Mouse (Mus musculus): ENCODE data around the gene Shc1. TPM values are rescaled to one million over a fixed set of nuclear protein-coding genes. Genes with fewer than 3 reads are reported as not detected.

Gene Shc1
- 51.4 and 57.5 TPM in 2 replicates for polyA plus RNA-seq (2016; fragmentation: Nextera tagmentation; extraction: Ambion mirVana)

DNA sequence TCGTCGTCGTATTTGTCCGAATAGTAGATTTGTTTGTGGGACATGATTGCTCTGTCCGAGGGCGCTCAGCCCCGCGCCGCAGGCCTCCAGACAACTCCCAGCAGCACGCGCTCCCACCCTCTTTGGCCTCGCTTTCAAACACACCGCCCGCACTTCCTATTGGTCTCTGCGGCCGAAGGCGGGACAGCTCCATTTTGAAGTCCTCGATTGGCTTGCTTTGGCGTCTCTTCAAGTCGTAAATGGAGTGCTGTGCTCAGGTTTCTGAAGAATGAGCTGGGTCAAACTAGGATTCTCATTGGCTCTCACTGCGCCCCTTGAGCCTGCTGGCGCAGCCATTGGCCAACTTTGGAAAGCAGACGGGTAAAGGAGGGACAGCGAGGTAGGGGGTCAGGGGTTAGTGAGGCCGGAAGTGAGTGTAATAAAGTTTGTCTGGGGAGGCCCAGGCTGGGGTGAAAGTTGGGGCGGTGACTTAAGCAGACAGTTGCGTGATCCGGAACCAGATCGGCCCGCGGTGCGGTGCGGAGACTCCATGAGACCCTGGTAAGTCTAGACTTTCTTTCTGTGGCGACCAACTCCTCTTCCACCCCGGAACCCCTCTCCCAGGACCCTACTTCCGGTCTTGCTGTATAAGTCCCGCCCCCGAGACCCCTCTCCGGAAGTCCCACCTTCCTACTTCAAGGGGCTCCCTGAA, at the start of gene Shc1, which contains the start of gene Cks1b:
TSS of gene Shc1 (plus strand) at position 274 of the 691 bp plus-strand sequence.
TSS of gene Cks1b (minus strand) at position 214 of the 691 bp plus-strand sequence.
- WGBS: under 1% methylated on average over 39 of the region's 39 CpGs
- Histone ChIP-seq H3K9me3 (no peaks in the 10 kb centered on the region), H3K4me2 (replicated peaks) (peak within 1 kb of the TSS; percentile 80), H3K4me3 (peak within 1 kb of the TSS; percentile 56), H3K27me3 (replicated peaks) (no peaks in the 10 kb centered on the region), H3K4me1 (peaks cover 48% of the 10 kb centered on the region), H3K27ac (peak within 1 kb of the TSS; percentile 70), H3K9ac (peak within 1 kb of the TSS; percentile 64), H3K36me3 (peaks cover 18% of the 10 kb centered on the region)
- ATAC-seq (ENCODE audit: low FRiP score, low read depth): peak; percentile 94

DNA sequence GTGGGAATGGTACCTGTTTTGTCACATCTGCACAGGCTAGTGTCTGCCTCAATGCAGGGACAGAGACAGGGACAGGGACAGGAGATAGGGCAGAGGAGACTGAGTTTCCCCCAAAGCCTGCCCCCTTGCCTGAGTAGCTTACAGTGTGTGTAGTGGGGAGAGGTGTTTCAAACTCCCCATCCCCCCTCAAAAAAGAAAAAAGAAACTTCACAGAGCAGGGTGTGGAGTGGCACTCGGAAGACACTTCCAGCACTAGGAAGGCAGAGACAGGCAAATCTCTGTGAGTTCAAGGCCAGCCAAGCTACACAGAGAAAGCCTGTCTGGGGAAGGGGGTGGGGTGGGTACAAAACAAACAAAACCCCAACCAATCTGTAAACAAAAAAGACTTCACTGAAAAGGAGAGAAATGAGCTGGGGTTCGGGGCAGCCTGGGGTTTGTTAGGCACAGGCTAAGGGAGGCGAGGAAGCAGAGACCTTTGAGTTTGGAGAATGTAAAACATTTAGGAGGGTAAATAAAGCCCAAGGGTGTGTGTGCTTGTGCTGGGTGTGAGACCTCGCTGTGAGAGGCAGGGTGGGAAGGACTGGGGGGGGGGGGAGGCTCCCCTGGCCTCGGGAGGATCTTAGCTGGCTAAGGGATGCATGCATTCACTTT, 44.5 kb upstream of the Shc1 start:
- Histone ChIP-seq H3K9me3 (no peaks in the 10 kb centered on the region), H3K27me3 (replicated peaks) (no peaks in the 10 kb centered on the region), H3K4me2 (replicated peaks) (no peak overlapping the region), H3K4me1 (peaks cover 10% of the 10 kb centered on the region; the same call in 1 of the 2 replicates), H3K36me3 (no peaks in the 10 kb centered on the region), H3K9ac (no peak overlapping the region), H3K4me3 (no peak overlapping the region), H3K27ac (no peak overlapping the region)
- WGBS: 43% methylated on average over 5 of the region's 5 CpGs
- no peak for ATAC-seq (ENCODE audit: low FRiP score, low read depth)

DNA sequence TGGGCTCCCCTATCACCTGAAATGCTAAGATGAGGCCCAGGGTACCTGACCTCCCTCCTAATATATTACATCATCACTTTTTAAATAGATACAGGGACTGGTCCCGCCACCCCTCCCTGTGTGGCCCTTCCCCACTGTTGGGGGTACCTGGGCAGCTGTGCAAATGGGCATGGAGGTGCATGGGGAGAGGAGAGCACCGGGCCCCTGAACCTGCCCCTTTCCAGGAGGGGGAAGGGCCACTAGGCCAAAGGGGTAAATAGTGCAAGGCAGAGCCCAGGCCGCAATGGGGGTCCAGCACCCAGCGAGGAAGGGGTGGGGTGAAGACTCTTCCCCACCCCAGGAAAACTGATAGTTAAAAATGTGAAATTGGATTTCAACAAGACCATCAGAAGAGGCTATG, 40.4 kb upstream of the Shc1 start:
- H3K4me2 ChIP-seq (replicated peaks): peak overlapping the region; percentile 75
- no peaks in the 10 kb centered on the region for H3K36me3 ChIP-seq
- 74% methylated on average over 4 of the region's 4 CpGs for WGBS
- H3K4me3 ChIP-seq: no peak overlapping the region
- ATAC-seq (ENCODE audit: low FRiP score, low read depth): no peak
- no peaks in the 10 kb centered on the region for H3K9me3 ChIP-seq
- H3K9ac ChIP-seq: no peak overlapping the region; the same call in 1 of the 2 replicates
- H3K27ac ChIP-seq: no peak overlapping the region
- no peaks in the 10 kb centered on the region for H3K27me3 ChIP-seq (replicated peaks)
- peaks cover 13% of the 10 kb centered on the region; the same call in 1 of the 2 replicates for H3K4me1 ChIP-seq

DNA sequence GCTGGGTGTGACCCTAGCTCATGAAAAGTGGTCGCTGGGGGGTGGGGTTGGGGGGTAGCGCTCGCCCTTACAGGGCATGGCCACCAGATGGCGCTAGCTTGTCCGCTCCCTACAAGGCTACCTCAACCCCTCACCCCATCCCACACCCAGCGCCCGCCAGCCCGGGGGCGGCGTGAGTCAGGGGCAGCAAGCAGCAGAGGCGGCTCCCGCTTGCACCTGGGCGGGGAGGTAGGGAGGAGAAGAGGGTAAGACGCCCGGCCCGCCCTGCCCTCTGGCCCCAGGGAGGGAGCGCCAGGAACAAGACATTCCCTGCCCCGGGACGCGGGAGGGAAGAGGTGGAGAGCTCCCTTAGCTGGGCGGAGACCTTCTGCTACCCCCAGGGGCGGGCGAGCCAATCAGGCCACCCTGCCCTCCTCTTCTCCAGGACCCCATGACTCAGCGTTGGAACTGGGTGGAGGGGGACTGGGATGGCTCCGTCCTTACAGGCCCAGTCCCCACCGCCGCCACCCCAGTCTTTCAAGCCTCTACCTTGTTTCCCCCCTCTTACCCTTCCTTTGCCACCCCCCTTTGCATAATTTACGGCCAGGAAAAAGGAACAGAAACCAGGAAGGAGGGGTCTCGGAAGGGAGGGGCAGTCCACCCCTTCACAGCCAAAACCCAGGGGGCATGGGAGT, 39.7 kb upstream of the Shc1 start:
- Histone ChIP-seq H3K9me3 (no peaks in the 10 kb centered on the region), H3K36me3 (no peaks in the 10 kb centered on the region), H3K4me1 (peaks cover 13% of the 10 kb centered on the region; the same call in 1 of the 2 replicates), H3K4me2 (replicated peaks) (peak overlapping the region; percentile 75), H3K4me3 (peak overlapping the region; percentile 51), H3K9ac (peak overlapping the region; percentile 64), H3K27ac (no peak overlapping the region), H3K27me3 (replicated peaks) (no peaks in the 10 kb centered on the region)
- ATAC-seq (ENCODE audit: low FRiP score, low read depth): peak; percentile 92
- WGBS: 2% methylated on average over 29 of the region's 29 CpGs

DNA sequence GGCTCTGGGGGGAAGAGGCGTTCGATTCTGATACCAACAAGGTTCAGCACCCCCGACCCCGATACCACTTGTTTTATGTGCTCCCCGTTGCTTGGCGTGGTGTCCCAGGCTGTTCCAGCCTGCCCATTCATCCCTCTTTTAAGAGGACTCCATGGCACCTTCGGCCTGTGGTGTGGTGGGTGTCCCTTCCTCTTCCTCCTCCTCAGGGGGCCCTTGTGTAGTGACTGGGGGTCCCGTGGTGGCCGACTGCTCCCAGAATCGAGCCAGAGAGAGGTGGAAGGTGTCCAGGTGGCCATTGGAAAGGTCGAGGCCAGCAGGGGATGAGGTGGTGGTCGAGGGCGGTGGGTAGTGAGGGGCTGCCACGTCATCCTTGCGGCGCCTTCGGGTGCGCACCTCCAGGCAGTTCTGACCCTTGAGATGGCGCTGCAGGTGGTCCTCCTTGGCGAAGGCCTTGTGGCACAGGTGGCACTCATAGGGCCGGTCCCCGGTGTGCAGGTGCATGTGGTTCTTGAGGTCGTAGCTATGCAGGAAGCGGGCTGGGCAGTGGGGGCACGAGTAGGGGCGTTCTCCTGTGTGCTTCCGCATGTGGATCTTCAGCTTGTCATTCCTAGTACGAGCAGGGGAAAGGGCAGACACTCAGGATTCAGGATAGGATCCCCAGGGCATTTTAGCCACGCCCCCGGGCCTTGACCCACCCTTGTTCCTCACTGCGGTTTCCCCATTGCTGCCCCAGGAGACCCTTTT, 38.7 kb upstream of the Shc1 start:
- Histone ChIP-seq H3K36me3 (no peaks in the 10 kb centered on the region), H3K4me2 (replicated peaks) (no peak overlapping the region), H3K4me1 (peaks cover 13% of the 10 kb centered on the region; the same call in 1 of the 2 replicates), H3K27me3 (replicated peaks) (no peaks in the 10 kb centered on the region), H3K9ac (no peak overlapping the region), H3K27ac (no peak overlapping the region), H3K9me3 (no peaks in the 10 kb centered on the region), H3K4me3 (no peak overlapping the region)
- no peak for ATAC-seq (ENCODE audit: low FRiP score, low read depth)
- WGBS: 87% methylated on average over 31 of the region's 31 CpGs

DNA sequence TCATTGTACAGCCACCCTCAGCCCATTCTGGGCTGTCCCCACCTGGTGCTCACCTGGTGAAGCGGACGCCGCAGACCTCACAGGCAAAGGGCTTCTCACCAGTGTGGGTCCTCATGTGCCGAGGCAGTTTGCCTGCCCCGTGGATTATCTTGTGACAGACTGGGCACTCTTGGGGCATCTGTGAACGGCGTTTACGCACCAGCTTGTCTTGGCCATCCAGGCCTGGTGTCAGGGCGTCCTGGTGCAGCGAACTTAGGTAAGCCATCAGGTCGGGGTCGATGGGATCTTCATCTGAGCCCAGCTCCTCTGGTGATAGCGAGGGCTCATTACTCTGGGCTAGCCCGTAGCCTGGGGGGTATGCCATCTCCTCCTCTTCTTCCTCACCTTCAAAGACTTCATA, 38.0 kb upstream of the Shc1 start:
- Histone ChIP-seq H3K27me3 (replicated peaks) (no peaks in the 10 kb centered on the region), H3K27ac (no peak overlapping the region), H3K4me3 (no peak overlapping the region), H3K9ac (no peak overlapping the region), H3K4me2 (replicated peaks) (no peak overlapping the region), H3K4me1 (peaks cover 13% of the 10 kb centered on the region; the same call in 1 of the 2 replicates), H3K9me3 (no peaks in the 10 kb centered on the region), H3K36me3 (no peaks in the 10 kb centered on the region)
- 95% methylated on average over 14 of the region's 14 CpGs for WGBS
- ATAC-seq (ENCODE audit: low FRiP score, low read depth): no peak

DNA sequence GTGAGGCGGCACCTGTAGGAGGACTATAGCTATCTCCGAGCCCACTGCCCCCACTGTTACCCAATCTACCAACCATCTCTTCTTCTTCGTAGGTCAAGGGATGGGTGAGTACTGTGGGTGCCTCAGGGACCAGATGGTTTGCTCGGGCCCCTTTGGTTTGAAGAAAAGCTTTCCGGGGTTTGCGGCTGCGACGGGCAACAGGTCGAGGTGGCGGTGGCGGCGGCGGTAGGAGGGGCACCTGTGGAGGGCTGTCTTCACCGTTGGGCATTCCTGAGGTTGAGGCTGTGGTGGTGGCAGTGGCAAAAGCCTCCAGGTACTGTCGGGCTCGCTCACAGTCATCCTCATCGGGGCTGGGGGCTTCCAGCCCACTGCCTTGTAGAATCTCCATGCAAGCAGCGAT, 37.5 kb upstream of the Shc1 start:
- Histone ChIP-seq H3K4me2 (replicated peaks) (no peak overlapping the region), H3K36me3 (no peaks in the 10 kb centered on the region), H3K27me3 (replicated peaks) (no peaks in the 10 kb centered on the region), H3K4me3 (no peak overlapping the region), H3K27ac (no peak overlapping the region), H3K9me3 (no peaks in the 10 kb centered on the region), H3K9ac (no peak overlapping the region), H3K4me1 (peaks cover 13% of the 10 kb centered on the region; the same call in 1 of the 2 replicates)
- no peak for ATAC-seq (ENCODE audit: low FRiP score, low read depth)
- 95% methylated on average over 18 of the region's 18 CpGs for WGBS

DNA sequence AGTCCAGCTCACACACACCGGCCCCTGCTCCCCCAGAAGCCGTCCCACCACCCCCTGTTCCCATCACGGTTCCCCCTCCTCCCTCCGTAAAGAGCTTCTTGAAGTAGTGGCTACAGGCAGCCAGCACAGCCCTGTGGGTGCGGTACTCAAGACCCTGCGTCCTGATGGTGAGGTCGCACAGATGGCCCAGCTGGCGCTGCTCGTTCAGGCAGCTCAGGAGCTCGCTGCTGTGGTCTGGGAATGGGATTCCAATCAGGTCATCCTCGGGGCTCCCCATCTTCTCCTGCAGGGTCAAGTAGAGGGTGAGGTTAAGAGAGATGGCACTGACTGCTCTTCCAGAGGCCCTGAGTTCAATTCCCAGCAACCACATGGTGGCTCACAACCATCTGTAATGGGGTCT, 37.0 kb upstream of the Shc1 start:
- no peak for ATAC-seq (ENCODE audit: low FRiP score, low read depth)
- Histone ChIP-seq H3K36me3 (no peaks in the 10 kb centered on the region), H3K9me3 (no peaks in the 10 kb centered on the region), H3K27ac (no peak overlapping the region), H3K4me3 (no peak overlapping the region), H3K4me2 (replicated peaks) (no peak overlapping the region), H3K4me1 (peaks cover 13% of the 10 kb centered on the region; the same call in 1 of the 2 replicates), H3K27me3 (replicated peaks) (no peaks in the 10 kb centered on the region), H3K9ac (no peak overlapping the region)
- WGBS: 78% methylated on average over 11 of the region's 11 CpGs

DNA sequence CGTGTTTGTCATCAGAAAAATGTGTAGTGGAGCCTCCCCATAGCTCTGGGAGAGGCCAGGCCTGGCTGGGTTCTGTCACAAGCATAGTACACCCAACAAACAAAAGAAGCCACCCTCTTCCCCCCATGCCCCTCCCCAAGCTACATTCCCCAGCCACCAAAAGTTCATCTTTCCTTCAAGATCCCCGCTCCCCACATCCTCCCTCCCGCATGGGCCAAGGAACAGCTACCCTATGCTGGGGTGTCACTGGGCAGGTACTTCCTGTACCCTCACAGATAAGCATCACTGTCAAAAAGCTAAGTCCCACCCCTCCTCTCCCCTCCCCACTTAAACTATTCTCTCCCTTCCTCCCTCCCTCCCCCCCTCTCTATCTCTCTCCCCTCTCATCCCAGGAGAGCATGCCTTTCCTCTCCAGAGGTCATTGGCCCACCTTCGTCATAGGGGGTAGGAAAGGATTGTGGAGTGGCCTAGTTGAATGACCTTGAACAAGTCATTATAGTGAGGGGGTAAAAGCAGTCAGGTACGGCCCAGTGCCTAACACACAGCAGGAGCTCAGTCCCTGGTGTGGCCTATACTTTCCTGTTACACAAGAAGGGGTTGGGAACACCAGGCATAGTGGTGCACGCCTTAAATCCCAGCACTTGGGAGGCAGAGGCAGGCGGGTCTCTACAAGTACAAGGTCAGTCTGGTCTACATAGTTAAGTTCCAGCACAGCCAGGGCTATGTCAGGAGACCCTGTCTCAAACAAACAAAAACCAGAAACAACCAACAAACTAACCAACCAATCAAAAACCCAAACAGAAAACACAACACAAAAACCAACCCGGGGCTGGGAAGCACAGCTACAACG, 36.0 kb upstream of the Shc1 start:
- no peak overlapping the region for H3K4me2 ChIP-seq (replicated peaks)
- no peaks in the 10 kb centered on the region for H3K9me3 ChIP-seq

DNA sequence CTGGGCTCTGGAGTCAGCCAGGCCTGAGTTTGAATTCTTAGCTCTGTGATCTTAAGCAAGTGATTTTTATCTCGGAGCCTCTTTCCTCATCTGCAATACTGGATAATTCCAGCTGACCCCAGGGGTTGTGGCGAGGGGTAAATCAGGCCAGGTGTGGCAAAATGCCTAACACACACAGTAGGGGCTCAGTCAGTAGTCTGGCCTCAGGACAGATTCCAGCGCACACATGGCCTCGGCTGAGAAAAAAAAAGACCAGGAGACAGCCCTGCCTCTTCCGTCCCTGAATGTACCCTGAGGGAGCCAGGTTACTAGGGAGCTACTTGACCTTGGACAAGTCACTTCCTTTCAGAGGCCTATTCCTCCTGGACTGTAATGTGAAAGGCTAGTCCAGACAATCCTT, 35.3 kb upstream of the Shc1 start:
- H3K4me3 ChIP-seq: no peak overlapping the region
- H3K36me3 ChIP-seq: no peaks in the 10 kb centered on the region
- H3K9ac ChIP-seq: no peak overlapping the region
- H3K27ac ChIP-seq: no peak overlapping the region
- H3K9me3 ChIP-seq: no peaks in the 10 kb centered on the region
- no peak overlapping the region for H3K4me2 ChIP-seq (replicated peaks)
- ATAC-seq (ENCODE audit: low FRiP score, low read depth): no peak
- H3K4me1 ChIP-seq: peaks cover 10% of the 10 kb centered on the region; the same call in 1 of the 2 replicates
- 84% methylated on average over 5 of the region's 5 CpGs for WGBS
- no peaks in the 10 kb centered on the region for H3K27me3 ChIP-seq (replicated peaks)

More for the DNA sequence above, 36.0 kb upstream of the Shc1 start:
- ATAC-seq (ENCODE audit: low FRiP score, low read depth): no peak
- H3K27me3 ChIP-seq (replicated peaks): no peaks in the 10 kb centered on the region
- H3K36me3 ChIP-seq: no peaks in the 10 kb centered on the region
- no peak overlapping the region for H3K27ac ChIP-seq
- H3K4me1 ChIP-seq: peaks cover 13% of the 10 kb centered on the region; the same call in 1 of the 2 replicates
- no peak overlapping the region for H3K9ac ChIP-seq
- 87% methylated on average over 9 of the region's 9 CpGs for WGBS
- H3K4me3 ChIP-seq: no peak overlapping the region

DNA sequence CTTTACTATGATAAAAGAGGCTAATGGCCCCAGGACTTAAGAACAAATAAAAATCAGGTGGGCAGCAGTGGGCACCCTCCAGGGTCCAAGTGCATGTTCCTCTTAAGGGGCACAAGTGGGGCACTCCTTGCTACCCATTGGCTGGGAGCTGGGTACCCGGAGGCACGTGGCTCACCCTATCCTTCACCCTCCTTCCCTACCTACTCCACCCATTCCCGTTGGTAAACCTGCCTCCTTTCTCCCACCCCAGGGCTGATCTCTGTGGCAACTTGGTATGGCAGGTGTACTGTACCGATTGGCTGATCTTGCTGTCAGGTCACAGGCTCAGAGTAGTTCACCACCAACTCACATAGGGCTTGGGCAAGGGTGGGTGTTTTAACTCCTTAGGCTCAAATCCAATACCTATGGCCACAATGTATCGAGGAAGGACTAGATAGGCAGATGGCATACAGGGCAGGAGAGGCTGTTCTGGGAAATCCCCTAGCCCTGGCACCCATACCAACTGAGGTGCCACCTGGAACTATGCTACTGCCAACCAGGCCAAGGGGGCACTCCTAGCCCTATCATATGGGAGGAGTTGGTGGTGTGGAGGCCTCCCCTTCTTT, 34.5 kb upstream of the Shc1 start:
- no peak overlapping the region for H3K4me3 ChIP-seq
- H3K27ac ChIP-seq: no peak overlapping the region
- no peaks in the 10 kb centered on the region for H3K36me3 ChIP-seq
- H3K4me2 ChIP-seq (replicated peaks): no peak overlapping the region
- peaks cover 3% of the 10 kb centered on the region; the same call in 1 of the 2 replicates for H3K4me1 ChIP-seq
- 85% methylated on average over 5 of the region's 5 CpGs for WGBS
- H3K27me3 ChIP-seq (replicated peaks): no peaks in the 10 kb centered on the region
- H3K9ac ChIP-seq: no peak overlapping the region
- H3K9me3 ChIP-seq: no peaks in the 10 kb centered on the region
- ATAC-seq (ENCODE audit: low FRiP score, low read depth): no peak
